Comparison of ENCODE assay signal across 10 mouse cellular contexts in the genomic region with DNA sequence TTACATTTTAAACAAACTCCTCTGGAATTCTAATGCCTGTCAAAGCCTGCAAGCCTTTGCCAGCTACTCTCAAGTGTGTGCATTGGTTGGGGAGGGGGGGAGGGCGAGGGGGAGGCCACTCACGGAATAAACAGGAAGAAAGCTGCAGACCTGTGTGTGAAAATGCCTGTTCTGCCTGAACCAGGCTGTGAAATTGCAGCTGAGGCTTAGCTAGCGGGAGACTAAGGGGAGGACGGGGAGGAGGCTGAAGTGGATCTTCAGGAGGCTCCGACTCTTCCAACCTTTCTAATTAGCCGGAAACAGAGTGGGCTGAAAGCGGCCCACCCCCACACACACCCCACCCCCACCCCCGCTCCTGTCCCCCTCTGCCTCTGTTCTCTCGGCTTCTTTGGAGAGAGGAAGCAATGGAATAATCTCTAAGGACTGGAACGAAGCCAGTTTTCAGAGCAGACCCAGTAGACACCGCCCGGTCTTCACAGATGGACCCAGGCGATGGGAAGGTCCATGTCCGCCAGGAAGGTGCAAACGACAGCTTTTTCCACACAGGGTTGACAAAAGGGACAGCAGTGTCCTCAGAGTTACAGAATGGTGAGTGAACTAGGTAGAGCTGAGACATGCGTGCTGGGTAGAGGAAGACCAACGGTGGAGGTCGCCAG. TPM values are rescaled to one million over a fixed set of nuclear protein-coding genes. Genes with fewer than 3 reads are reported as not detected.
DNase-seq lines count a peak whose midpoint lies in the region; ATAC-seq and TF ChIP-seq lines count a peak whose summit lies in the region.
"Had no signal": no experiment of that assay in that cellular context is flagged by ENCODE, and none has a peak within 500 bp of the region (broad histone marks: within the 10 kb centered on the region; RNA-seq: fewer than 3 reads in every experiment).

No protein-coding gene starts in this region.

- H3K36me3 ChIP-seq in heart, embryonic 13.5 days = no peaks in the 10 kb centered on the region
- peaks cover 2% of the 10 kb centered on the region; the same call in 1 of the 2 replicates for H3K36me3 ChIP-seq in ES-E14 (ENCODE audit: control insufficient read depth, insufficient read depth, low read length, poor library complexity, severe bottlenecking)
- H3K36me3 ChIP-seq in forebrain, embryonic 14.5 days (ENCODE audit: control insufficient read depth, insufficient read depth, low read length) = no peaks in the 10 kb centered on the region
- H3K36me3 ChIP-seq in lung, postnatal 0 days (ENCODE audit: insufficient read depth, low read length) = no peaks in the 10 kb centered on the region
- H3K36me3 ChIP-seq: neural tube, embryonic 12.5 days had no signal

- TF ChIP-seq CTCF in lung, postnatal 0 days (IDR thresholded peaks at IDR 0.05) = no peak

- H3K27me3 ChIP-seq in heart, embryonic 13.5 days (replicated peaks) = 0 out of 2 replicates have a peak, but pooled peaks cover 4% of the 10 kb centered on the region
- H3K27me3 ChIP-seq in forebrain, embryonic 14.5 days (replicated peaks; ENCODE audit: control insufficient read depth, insufficient read depth, low read length) = no peaks in the 10 kb centered on the region
- no peaks in the 10 kb centered on the region for H3K27me3 ChIP-seq in lung, postnatal 0 days (replicated peaks; ENCODE audit: insufficient read depth, low read length)
- H3K27me3 ChIP-seq: neural tube, embryonic 12.5 days had no signal

- H3K9ac ChIP-seq in heart, embryonic 13.5 days = peak overlapping the region; percentile 62
- H3K9ac ChIP-seq in ES-E14 (ENCODE audit: insufficient read depth, low read depth, low read length, poor library complexity, severe bottlenecking) = 0 out of 2 replicates have a peak overlapping the region, but pooled peaks have one; percentile 1
- H3K9ac ChIP-seq in forebrain, embryonic 14.5 days (ENCODE audit: low read length) = no peak overlapping the region
- no peak overlapping the region for H3K9ac ChIP-seq in lung, postnatal 0 days (replicated peaks; ENCODE audit: low read depth)
- H3K9ac ChIP-seq: liver, embryonic 14.5 days; neural tube, embryonic 12.5 days had no signal

- H3K4me1 ChIP-seq in heart, embryonic 13.5 days = peaks cover 22% of the 10 kb centered on the region
- H3K4me1 ChIP-seq in ES-E14 (ENCODE audit: control insufficient read depth in 2 of 2, insufficient read depth in 2 of 2, low read length in 2 of 2, poor library complexity in 1 of 2) = peaks cover 0 to 3% of the 10 kb centered on the region in 2 experiments; a peak in 1 of 4 replicates
- H3K4me1 ChIP-seq in forebrain, embryonic 14.5 days (ENCODE audit: control insufficient read depth, insufficient read depth, low read length) = peaks cover 10% of the 10 kb centered on the region
- peaks cover 9% of the 10 kb centered on the region; the same call in 1 of the 2 replicates for H3K4me1 ChIP-seq in lung, postnatal 0 days (ENCODE audit: insufficient read depth, low read depth, low read length)

- H3K27ac ChIP-seq in heart, embryonic 13.5 days (replicated peaks) = 0 out of 2 replicates have a peak overlapping the region, but pooled peaks have one; percentile 45
- H3K27ac ChIP-seq in ES-E14 (ENCODE audit: insufficient read depth, low read depth, low read length, poor library complexity, severe bottlenecking) = no peak overlapping the region
- no peak overlapping the region for H3K27ac ChIP-seq in forebrain, embryonic 14.5 days (ENCODE audit: low read depth, low read length)
- peak overlapping the region; percentile 51 for H3K27ac ChIP-seq in lung, postnatal 0 days (ENCODE audit: low read length)
- H3K27ac ChIP-seq: liver, embryonic 14.5 days; neural tube, embryonic 12.5 days had no signal

- H3K9me3 ChIP-seq in heart, embryonic 13.5 days = no peaks in the 10 kb centered on the region
- H3K9me3 ChIP-seq in ES-E14 (ENCODE audit: control insufficient read depth, insufficient read depth, low read depth, low read length) = no peaks in the 10 kb centered on the region
- no peaks in the 10 kb centered on the region for H3K9me3 ChIP-seq in forebrain, embryonic 14.5 days (replicated peaks; ENCODE audit: control insufficient read depth, low read length)
- H3K9me3 ChIP-seq in lung, postnatal 0 days (ENCODE audit: low read length) = no peaks in the 10 kb centered on the region
- H3K9me3 ChIP-seq: neural tube, embryonic 12.5 days had no signal

- no peak for DNase-seq in heart, postnatal 25 days (ENCODE audit: low spot score)
- no peak for DNase-seq in ES-E14 (ENCODE audit: low read depth, low spot score)
- DNase-seq in forebrain, embryonic 14.5 days (ENCODE audit: low spot score) = peak; percentile 40
- peak; percentile 61 for DNase-seq in lung, postnatal 0 days (ENCODE audit: low spot score)
- DNase-seq in layer of hippocampus, adult 11-12 months (ENCODE audit: low spot score) = no peak
- DNase-seq in adrenal gland, adult (ENCODE audit: inconsistent age in 2 of 2, low spot score in 1 of 2) = no peak
- no peak for DNase-seq in cerebellum, adult 9-10 months

- no peak for TF ChIP-seq EP300 in lung, postnatal 0 days (IDR thresholded peaks at IDR 0.05)

- peak overlapping the region; percentile 5; the same call in 1 of the 2 replicates for H3K4me3 ChIP-seq in heart, embryonic 13.5 days
- no peak overlapping the region for H3K4me3 ChIP-seq in ES-E14 (ENCODE audit: insufficient read depth in 1 of 2, low read depth in 1 of 2, low read length in 2 of 2, poor library complexity in 1 of 2, severe bottlenecking in 1 of 2)
- no peak overlapping the region for H3K4me3 ChIP-seq in forebrain, embryonic 14.5 days (ENCODE audit: low read depth, low read length)
- no peak overlapping the region for H3K4me3 ChIP-seq in lung, postnatal 0 days (ENCODE audit: low read depth, low read length)
- H3K4me3 ChIP-seq: neural tube, embryonic 12.5 days had no signal

- in situ Hi-C loops in ES-E14 (cut with MboI; ENCODE audit: low sequenced_read_pairs in 2 of 2, unreplicated experiment in 2 of 2) = no loop called here

- peak overlapping the region; percentile 51 for H3K4me2 ChIP-seq in heart, embryonic 13.5 days
- peak overlapping the region; percentile 21; the same call in 1 of the 2 replicates for H3K4me2 ChIP-seq in forebrain, embryonic 14.5 days (ENCODE audit: low read length)
- peak overlapping the region; percentile 38 for H3K4me2 ChIP-seq in lung, postnatal 0 days (replicated peaks; ENCODE audit: low read depth, low read length)
- H3K4me2 ChIP-seq: neural tube, embryonic 12.5 days had no signal

- ATAC-seq in heart, embryonic 13.5 days (ENCODE audit: extremely low read depth, insufficient number of reproducible peaks, low FRiP score, low TSS enrichment) = no peak
- ATAC-seq in forebrain, embryonic 14.5 days = no peak
- peak; percentile 76 for ATAC-seq in lung, postnatal 0 days

- WGBS in heart, embryonic 13.5 days = 34% methylated on average over 17 of the region's 18 CpGs
- WGBS in forebrain, embryonic 14.5 days = 40% methylated on average over 18 of the region's 18 CpGs
- 17% methylated on average over 18 of the region's 18 CpGs for WGBS in lung, postnatal 0 days

- intact Hi-C loops in heart, postnatal 25 days (cut with DNase I) = no loop called here

TF ChIP-seq in ES-E14, 5 proteins besides CTCF, POLR2A, EP300 and RAD21:
- TF ChIP-seq ZNF384 (IDR thresholded peaks at IDR 0.05; ENCODE audit: low read depth, low read length) = no peak
- no peak for TF ChIP-seq ZC3H11A (IDR thresholded peaks at IDR 0.05; ENCODE audit: borderline replicate concordance, low read depth, low read length)
- no peak for TF ChIP-seq CHD2 (IDR thresholded peaks at IDR 0.05; ENCODE audit: low read depth, low read length)
- TF ChIP-seq MAFK (IDR thresholded peaks at IDR 0.05; ENCODE audit: insufficient read depth, low read depth, low read length) = no peak
- TF ChIP-seq HCFC1 (IDR thresholded peaks at IDR 0.05; ENCODE audit: borderline replicate concordance, insufficient read depth, low read length) = no peak
TF ChIP-seq in ES-E14: peak in this region for 0.

RNA-seq across cellular contexts. Expression of gene Rcan3, which starts 17.8 kb away (rescaled TPM):
- 6.8 and 8.0 TPM in 2 replicates for polyA plus RNA-seq in heart, embryonic 13.5 days (2015; fragmentation: Nextera tagmentation; extraction: Ambion mirVana)
- total RNA-seq in heart, postnatal 25 days (2021) = 10 to 100 TPM in 1 of 2 experiments, 1 to 10 TPM in 1; 9.7 to 11.5 TPM
- 11.2 and 14.6 TPM in 2 replicates for total RNA-seq in ES-E14 (2012; rRNA removed)
- 17.7 and 27.5 TPM in 2 replicates for polyA plus RNA-seq in forebrain, embryonic 14.5 days (2014; fragmentation: Nextera tagmentation; extraction: Ambion mirVana)
- polyA plus RNA-seq in lung, postnatal 0 days (2015; fragmentation: Nextera tagmentation; extraction: Ambion mirVana) = 12.6 and 12.7 TPM in 2 replicates

RNA-seq across cellular contexts. Expression of gene Stpg1, which starts 43.1 kb away (rescaled TPM):
- polyA plus RNA-seq in heart, embryonic 13.5 days (2015; fragmentation: Nextera tagmentation; extraction: Ambion mirVana) = 0.11 and 0.32 TPM in 2 replicates
- total RNA-seq in heart, postnatal 25 days (2021) = not detected
- total RNA-seq in ES-E14 (2012; rRNA removed) = 0.09 and 0.26 TPM in 2 replicates
- 0.19 TPM in 2 replicates for polyA plus RNA-seq in forebrain, embryonic 14.5 days (2014; fragmentation: Nextera tagmentation; extraction: Ambion mirVana)
- 0.83 and 0.85 TPM in 2 replicates for polyA plus RNA-seq in lung, postnatal 0 days (2015; fragmentation: Nextera tagmentation; extraction: Ambion mirVana)

RNA-seq across cellular contexts. Expression of gene Nipal3, which starts 43.4 kb away (rescaled TPM):
- 3.0 and 3.2 TPM in 2 replicates for polyA plus RNA-seq in heart, embryonic 13.5 days (2015; fragmentation: Nextera tagmentation; extraction: Ambion mirVana)
- 10 to 100 TPM; 36.4 to 44.5 TPM for total RNA-seq in heart, postnatal 25 days (2021)
- 15.3 and 35.0 TPM in 2 replicates for total RNA-seq in ES-E14 (2012; rRNA removed)
- polyA plus RNA-seq in forebrain, embryonic 14.5 days (2014; fragmentation: Nextera tagmentation; extraction: Ambion mirVana) = 5.3 and 6.4 TPM in 2 replicates
- 9.7 and 12.0 TPM in 2 replicates for polyA plus RNA-seq in lung, postnatal 0 days (2015; fragmentation: Nextera tagmentation; extraction: Ambion mirVana)

RNA-seq across cellular contexts. Expression of gene Ncmap, which starts 53.5 kb away (rescaled TPM):
- 0.55 and 0.76 TPM in 2 replicates for polyA plus RNA-seq in heart, embryonic 13.5 days (2015; fragmentation: Nextera tagmentation; extraction: Ambion mirVana)
- under 1 TPM in 1 of 2 experiments, not detected in 1; 0.31 TPM for total RNA-seq in heart, postnatal 25 days (2021)
- total RNA-seq in ES-E14 (2012; rRNA removed) = 1.2 and 1.6 TPM in 2 replicates
- polyA plus RNA-seq in forebrain, embryonic 14.5 days (2014; fragmentation: Nextera tagmentation; extraction: Ambion mirVana) = 0.41 and 0.49 TPM in 2 replicates
- 0.90 and 1.5 TPM in 2 replicates for polyA plus RNA-seq in lung, postnatal 0 days (2015; fragmentation: Nextera tagmentation; extraction: Ambion mirVana)

Comparison
In these comparisons a context has a peak if more than half of its experiments do, and no peak if none do; other contexts are left out.
1. H3K27ac ChIP-seq: peak in heart, embryonic 13.5 days (single experiment) and lung, postnatal 0 days (single experiment); none in ES-E14 (single experiment) and forebrain, embryonic 14.5 days (single experiment).
2. H3K9ac ChIP-seq: peak in heart, embryonic 13.5 days (single experiment) and ES-E14 (single experiment); none in forebrain, embryonic 14.5 days (single experiment) and lung, postnatal 0 days (single experiment).
3. DNase-seq: peak in forebrain, embryonic 14.5 days (single experiment) and lung, postnatal 0 days (single experiment); none in heart, postnatal 25 days (single experiment), ES-E14 (single experiment), layer of hippocampus, adult 11-12 months (single experiment), adrenal gland, adult (0 of 2) and cerebellum, adult 9-10 months (single experiment).
4. Peak in every context shown above with its lines, with median percentiles within 50 percentile points of each other: H3K4me2 ChIP-seq.